Mouse (Mus musculus) megakaryocyte, embryonic 14.5 days (primary cell): ENCODE measurements around the gene Rsph1.

Source experiments
- FLI1 ChIP-seq: IDR thresholded peaks from 2 replicates; pipeline ENCODE4 v1.6.1; 2012; ENCODE audit warnings: low read length, inconsistent platforms, mixed read lengths
- GATA1 ChIP-seq: IDR thresholded peaks from 3 replicates; pipeline ENCODE4 v1.6.1; 2012; ENCODE audit warnings: mixed read lengths, low read length, inconsistent platforms, borderline replicate concordance

DNA sequence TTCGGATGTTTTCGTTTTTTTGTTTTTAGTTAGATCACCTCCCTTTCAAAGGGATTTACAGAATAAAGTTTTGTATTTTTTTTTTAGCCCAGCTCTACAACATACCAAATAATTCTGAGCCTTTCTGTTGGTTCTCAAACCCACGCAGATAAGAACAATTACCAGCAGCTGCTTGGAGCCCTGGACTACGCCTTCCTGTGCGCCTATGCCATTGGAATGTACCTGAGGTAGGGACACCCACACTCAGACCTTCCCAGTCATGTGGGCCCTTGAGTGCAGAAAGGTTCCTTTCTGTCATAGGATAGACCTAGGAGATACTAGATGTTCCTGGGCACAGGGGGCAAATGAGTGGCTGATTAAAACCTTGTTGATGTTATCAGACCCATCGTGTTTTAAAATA lies 38.8 kb upstream of the Rsph1 start:
- TF ChIP-seq GATA1 (no peak), FLI1 (no peak)
